Mouse (Mus musculus) kidney, adult 2 months (tissue): ENCODE measurements around the gene Ugt1a9. TPM values are rescaled to one million over a fixed set of nuclear protein-coding genes. Genes with fewer than 3 reads are reported as not detected.

Experiments
- DNase-seq: peaks from one replicate; pipeline ENCODE4 v3.0.0; 2021
- H3K27ac ChIP-seq: fragments of 200-500 bp; 2 replicates; pipeline ENCODE4 v1.5.1; 2012; ENCODE audit warnings: low read depth, low read length, control low read depth, inconsistent platforms; ENCODE audit not compliant: insufficient read depth
- H3K27me3 ChIP-seq: fragments of 200-500 bp; replicated peaks from 2 replicates; pipeline ENCODE4 v1.6.1; 2012; ENCODE audit warnings: mild to moderate bottlenecking, moderate library complexity, low read length, inconsistent platforms; ENCODE audit not compliant: control insufficient read depth, insufficient read depth
- H3K36me3 ChIP-seq: fragments of 200-500 bp; 2 replicates; pipeline ENCODE4 v1.6.1; 2012; ENCODE audit warnings: mild to moderate bottlenecking, moderate library complexity, low read length, inconsistent platforms; ENCODE audit not compliant: control insufficient read depth, insufficient read depth
- H3K4me1 ChIP-seq: fragments of 200-500 bp; 2 replicates; pipeline ENCODE4 v1.6.1; 2011; ENCODE audit warnings: low read length; ENCODE audit not compliant: control insufficient read depth, insufficient read depth
- H3K4me3 ChIP-seq: fragments of 200-500 bp; 2 replicates; pipeline ENCODE4 v1.5.1; 2011; ENCODE audit warnings: mild to moderate bottlenecking, low read depth, low read length, control low read depth; ENCODE audit not compliant: insufficient read depth
- CTCF ChIP-seq: fragments of 200-500 bp; conservative IDR thresholded peaks from 2 replicates; pipeline ENCODE4 v1.5.1; 2011; ENCODE audit warnings: low read depth, mild to moderate bottlenecking, control low read depth, low read length, moderate library complexity, mixed read lengths; ENCODE audit not compliant: insufficient read depth, insufficient read length
- POLR2A ChIP-seq: fragments of 200-500 bp; IDR thresholded peaks from one replicate; pipeline ENCODE4 v1.6.1; 2011; ENCODE audit warnings: low read depth, low read length, control low read depth
- WGBS: fragments of 180-500 bp; shearing (Covaris S2); methylation state at CpG from one replicate; pipeline ENCODE4 v1.1.7; 2018; 5-methylcytosine and 5-hydroxymethylcytosine counted together
- polyA plus RNA-seq: library from polyadenylated mRNA; depleted of rRNA; stranded (reverse); fragments of >200 nt; gene quantifications from 2 replicates; pipeline ENCODE4 v1.2.3, GENCODE M21; 2012

Gene Ugt1a9
- polyA plus RNA-seq, 1 experiment, result 5.1 TPM

- DNase-seq, result no peak
- Histone ChIP-seq H3K4me3 (no peak overlapping the region), H3K4me1 (no peaks in the 10 kb centered on the region), H3K27me3 (no peaks in the 10 kb centered on the region), H3K27ac (no peak overlapping the region), H3K36me3 (no peaks in the 10 kb centered on the region)
- no peak for TF ChIP-seq CTCF
- TF ChIP-seq POLR2A, result no peak
- WGBS, result 60% methylated on average over 11 of the region's 11 CpGs
These were observed 164.7 kb downstream of the Ugt1a9 start for GRCm38 (mm10) chr1:88235046-88235893.

- no peak overlapping the region for H3K27ac ChIP-seq
- H3K4me1 ChIP-seq, result no peaks in the 10 kb centered on the region
- no peaks in the 10 kb centered on the region for H3K36me3 ChIP-seq
- TF ChIP-seq POLR2A, result no peak
- no peak for TF ChIP-seq CTCF
- peak; percentile 89 for DNase-seq
- no peaks in the 10 kb centered on the region for H3K27me3 ChIP-seq
- no peak overlapping the region for H3K4me3 ChIP-seq
- 37% methylated on average over 4 of the region's 4 CpGs for WGBS
These were observed 165.4 kb downstream of the Ugt1a9 start for GRCm38 (mm10) chr1:88235894-88236415.

- H3K36me3 ChIP-seq, result no peaks in the 10 kb centered on the region
- DNase-seq, result no peak
- WGBS, result 70% methylated on average over 5 of the region's 5 CpGs
- H3K4me1 ChIP-seq, result no peaks in the 10 kb centered on the region
- H3K27me3 ChIP-seq, result no peaks in the 10 kb centered on the region
- no peak overlapping the region for H3K27ac ChIP-seq
- no peak for TF ChIP-seq CTCF
- no peak overlapping the region for H3K4me3 ChIP-seq
These were observed 166.7 kb downstream of the Ugt1a9 start for GRCm38 (mm10) chr1:88237311-88237710.

- no peak for DNase-seq
- Histone ChIP-seq H3K4me1 (no peaks in the 10 kb centered on the region), H3K36me3 (no peaks in the 10 kb centered on the region), H3K27ac (no peak overlapping the region), H3K27me3 (no peaks in the 10 kb centered on the region), H3K4me3 (no peak overlapping the region)
- 68% methylated on average over 6 of the region's 6 CpGs for WGBS
- TF ChIP-seq POLR2A (no peak), CTCF (no peak)
These were observed 168.2 kb downstream of the Ugt1a9 start for GRCm38 (mm10) chr1:88238771-88239170.

- no peak overlapping the region for H3K4me3 ChIP-seq
- no peak for DNase-seq
- H3K27ac ChIP-seq, result no peak overlapping the region
- no peaks in the 10 kb centered on the region for H3K27me3 ChIP-seq
- TF ChIP-seq POLR2A (no peak), CTCF (no peak)
- WGBS, result 74% methylated on average over 5 of the region's 5 CpGs
- no peaks in the 10 kb centered on the region for H3K4me1 ChIP-seq
- H3K36me3 ChIP-seq, result no peaks in the 10 kb centered on the region
These were observed 169.5 kb downstream of the Ugt1a9 start for GRCm38 (mm10) chr1:88240072-88240471.

- H3K27ac ChIP-seq, result no peak overlapping the region
- WGBS, result 67% methylated on average over 4 of the region's 4 CpGs
- DNase-seq, result no peak
These were observed 170.0 kb downstream of the Ugt1a9 start for GRCm38 (mm10) chr1:88240579-88240978.

GRCm38 (mm10) chr1:88243861-88244260 lies 173.3 kb downstream of the Ugt1a9 start:
- Histone ChIP-seq H3K27ac (no peak overlapping the region), H3K4me3 (no peak overlapping the region), H3K4me1 (no peaks in the 10 kb centered on the region), H3K36me3 (no peaks in the 10 kb centered on the region), H3K27me3 (no peaks in the 10 kb centered on the region)
- DNase-seq, result no peak
- no peak for TF ChIP-seq CTCF
- no peak for TF ChIP-seq POLR2A
- 65% methylated on average over 5 of the region's 5 CpGs for WGBS

More at GRCm38 (mm10) chr1:88240579-88240978, 170.0 kb downstream of the Ugt1a9 start:
- H3K27me3 ChIP-seq, result no peaks in the 10 kb centered on the region
- TF ChIP-seq POLR2A (no peak), CTCF (no peak)
- H3K4me1 ChIP-seq, result no peaks in the 10 kb centered on the region
- no peak overlapping the region for H3K4me3 ChIP-seq
- H3K36me3 ChIP-seq, result no peaks in the 10 kb centered on the region
